Mouse (Mus musculus): Measurements from ENCODE around the gene Taf15.
"Not testable (repeated sequence)": the region's sequence is repeated elsewhere in the genome, so short reads cannot be mapped to it uniquely, and the experiment has no call there.

The Taf15 gene

GRCm38 (mm10) chr11:83540931-83541330 is 68.0 kb downstream of the Taf15 start:
- no peak for DNase-seq

DNA sequence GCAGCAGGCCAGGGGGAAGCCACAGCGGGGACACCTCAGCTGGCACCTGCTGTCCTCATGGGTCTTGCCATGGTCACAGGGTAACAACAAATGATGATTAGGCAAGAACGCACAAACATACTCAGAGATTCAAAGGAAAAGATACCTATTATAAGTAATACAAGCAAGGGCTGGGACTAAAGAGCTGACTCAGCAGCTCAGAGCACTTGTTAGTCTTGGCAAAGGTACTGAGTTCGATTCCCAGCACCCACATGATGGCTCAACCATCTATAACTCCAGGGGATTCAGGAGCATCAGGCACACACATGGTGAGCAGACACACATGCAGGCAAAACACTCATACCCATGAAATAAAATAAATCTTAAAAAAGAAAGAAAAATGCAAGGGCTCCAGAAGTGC is 68.5 kb downstream of the Taf15 start:
- DNase-seq = no peak

- DNase-seq = no peak
Measured at GRCm38 (mm10) chr11:83544214-83544613, 71.3 kb downstream of the Taf15 start.

GRCm38 (mm10) chr11:83550186-83550632 is 77.3 kb downstream of the Taf15 start:
- no peak for DNase-seq

GRCm38 (mm10) chr11:83551037-83551436 is 78.2 kb downstream of the Taf15 start:
- DNase-seq = not testable (repeated sequence)

DNA sequence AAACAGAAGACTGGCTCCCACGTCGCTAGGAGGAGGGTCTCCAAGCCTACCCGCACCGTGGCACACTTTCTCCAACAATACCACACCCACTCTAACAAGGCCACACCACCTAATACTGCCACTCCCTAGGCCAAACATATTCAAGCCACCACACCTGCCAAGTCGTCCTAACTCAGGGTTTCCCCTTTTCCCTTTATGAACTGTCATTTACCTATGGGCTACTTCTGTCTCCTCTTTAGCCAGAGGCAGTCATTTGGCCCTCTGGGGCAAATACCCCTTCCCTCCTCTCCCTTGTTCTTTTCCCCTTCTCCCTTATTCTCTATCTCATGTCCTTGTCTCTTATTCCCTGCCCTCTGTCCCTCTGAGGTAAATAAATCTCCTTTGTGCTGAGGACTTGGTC is 78.8 kb downstream of the Taf15 start:
- DNase-seq = no peak

All from kidney, postnatal 4 days (tissue).